Mouse (Mus musculus): ENCODE measurements around the gene Itgb2. TPM values are rescaled to one million over a fixed set of nuclear protein-coding genes. Genes with fewer than 3 reads are reported as not detected.
A peak's percentile ranks its signal among the peaks of the same experiment; 100 is the strongest.

The Itgb2 gene
- polyA plus RNA-seq, 2 experiments: 8.7 to 11.1 TPM

DNA sequence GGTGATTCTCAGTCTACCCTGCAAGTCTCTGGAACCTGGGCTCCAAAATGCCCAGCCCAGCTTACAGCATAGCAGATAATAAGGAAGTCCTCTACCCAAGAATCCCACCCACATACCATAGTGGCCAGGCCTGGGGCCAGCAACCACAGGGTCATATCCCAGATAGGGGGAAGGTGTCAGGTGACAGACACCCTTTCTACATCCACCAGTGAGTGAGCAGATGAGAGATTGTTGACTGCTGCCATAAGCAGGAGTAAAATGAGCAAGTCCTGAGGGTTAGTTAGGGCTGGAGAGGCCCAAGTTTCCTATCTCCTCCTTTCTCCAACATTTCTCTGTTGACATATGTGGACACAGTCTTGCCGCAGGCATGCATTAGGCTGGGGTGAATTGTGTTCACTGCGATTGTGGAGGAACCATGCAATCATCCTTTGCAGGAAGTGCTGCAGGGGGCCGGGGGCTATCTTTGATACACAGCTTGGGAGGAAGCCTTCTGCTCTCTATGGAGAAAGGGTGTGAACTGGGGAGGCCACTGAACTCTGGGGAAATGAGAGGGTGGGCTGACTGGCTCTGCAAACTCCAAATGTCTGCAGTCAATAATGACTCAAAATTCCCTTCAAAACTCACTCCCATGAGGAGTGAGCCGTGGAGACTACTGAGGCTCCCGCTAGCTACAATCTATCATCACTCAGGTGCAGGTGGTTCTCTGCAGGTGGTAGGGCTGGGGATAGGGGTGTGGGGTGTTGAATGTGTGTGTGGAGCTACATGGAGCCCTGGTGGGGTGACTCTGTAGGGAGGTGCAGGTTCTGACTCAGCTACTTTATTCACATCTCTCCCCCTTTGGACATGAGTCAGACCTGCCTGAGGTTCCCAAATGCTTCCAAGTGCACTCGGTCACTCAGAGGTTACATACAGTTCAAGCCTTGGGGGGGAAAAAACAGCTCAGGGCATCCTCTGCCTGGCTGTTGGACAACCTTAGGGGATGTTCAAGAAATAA, 1.3 kb downstream of the Itgb2 start:
- peak overlapping the region; percentile 33; the same call in 1 of the 2 replicates for H3K4me2 ChIP-seq (ENCODE audit: low read depth)
- peak overlapping the region; percentile 22 to 47; a peak in 3 of 4 replicates for H3K4me3 ChIP-seq (ENCODE audit: insufficient read depth in 1 of 2, low read depth in 2 of 2, low read length in 2 of 2)
- H3K9me3 ChIP-seq (ENCODE audit: control insufficient read depth, low read length): no peaks in the 10 kb centered on the region
- H3K27ac ChIP-seq: no peak overlapping the region
- no peak overlapping the region for H3K9ac ChIP-seq (replicated peaks)
- TF ChIP-seq CTCF (IDR thresholded peaks at IDR 0.05; ENCODE audit: low read depth) (no peak), EP300 (IDR thresholded peaks at IDR 0.05; ENCODE audit: low read depth) (no peak)
- H3K36me3 ChIP-seq (replicated peaks; ENCODE audit: control insufficient read depth, insufficient read depth, low read depth): no peaks in the 10 kb centered on the region
- DNase-seq (ENCODE audit: low read depth in 3 of 3, low spot score in 3 of 3) (no peak), ATAC-seq (ENCODE audit: insufficient read depth) (peak; percentile 59)
- H3K4me1 ChIP-seq (replicated peaks; ENCODE audit: control insufficient read depth in 2 of 2, insufficient read depth in 2 of 2, low read length in 1 of 2): peaks cover 10 to 35% of the 10 kb centered on the region in 2 experiments
- no peaks in the 10 kb centered on the region for H3K27me3 ChIP-seq (ENCODE audit: control insufficient read depth, insufficient read depth, low read length)
- WGBS (ENCODE audit: insufficient replicate concordance): 28% methylated on average over 6 of the region's 6 CpGs

- Histone ChIP-seq H3K9me3 (ENCODE audit: control insufficient read depth, low read length) (no peaks in the 10 kb centered on the region), H3K4me2 (ENCODE audit: low read depth) (no peak overlapping the region), H3K4me3 (ENCODE audit: insufficient read depth in 1 of 2, low read depth in 2 of 2, low read length in 2 of 2) (no peak overlapping the region), H3K9ac (replicated peaks) (no peak overlapping the region), H3K27ac (no peak overlapping the region), H3K36me3 (replicated peaks; ENCODE audit: control insufficient read depth, insufficient read depth, low read depth) (no peaks in the 10 kb centered on the region), H3K27me3 (ENCODE audit: control insufficient read depth, insufficient read depth, low read length) (no peaks in the 10 kb centered on the region), H3K4me1 (replicated peaks; ENCODE audit: control insufficient read depth in 2 of 2, insufficient read depth in 2 of 2, low read length in 1 of 2) (peaks cover 10 to 35% of the 10 kb centered on the region in 2 experiments)
- TF ChIP-seq CTCF (IDR thresholded peaks at IDR 0.05; ENCODE audit: low read depth): no peak
- no peak for TF ChIP-seq EP300 (IDR thresholded peaks at IDR 0.05; ENCODE audit: low read depth)
- ATAC-seq (ENCODE audit: insufficient read depth) (no peak), DNase-seq (ENCODE audit: low read depth in 3 of 3, low spot score in 3 of 3) (no peak)
- 24% methylated on average over 1 of the region's 1 CpGs for WGBS (ENCODE audit: insufficient replicate concordance)
Measured at GRCm38 (mm10) chr10:77532020-77532413, 2.0 kb downstream of the Itgb2 start.

GRCm38 (mm10) chr10:77536727-77537126, 6.7 kb downstream of the Itgb2 start:
- DNase-seq (ENCODE audit: low read depth in 3 of 3, low spot score in 3 of 3) (no peak), ATAC-seq (ENCODE audit: insufficient read depth) (no peak)
- peaks cover 3 to 9% of the 10 kb centered on the region in 2 experiments; a peak in 3 of 4 replicates for H3K4me1 ChIP-seq (replicated peaks; ENCODE audit: control insufficient read depth in 2 of 2, insufficient read depth in 2 of 2, low read length in 1 of 2)
- no peak overlapping the region for H3K9ac ChIP-seq (replicated peaks)
- H3K4me3 ChIP-seq (ENCODE audit: insufficient read depth in 1 of 2, low read depth in 2 of 2, low read length in 2 of 2): no peak overlapping the region
- TF ChIP-seq CTCF (IDR thresholded peaks at IDR 0.05; ENCODE audit: low read depth) (no peak), EP300 (IDR thresholded peaks at IDR 0.05; ENCODE audit: low read depth) (no peak)
- no peaks in the 10 kb centered on the region for H3K27me3 ChIP-seq (ENCODE audit: control insufficient read depth, insufficient read depth, low read length)
- H3K27ac ChIP-seq: no peak overlapping the region
- 25% methylated on average over 8 of the region's 8 CpGs for WGBS (ENCODE audit: insufficient replicate concordance)
- H3K36me3 ChIP-seq (replicated peaks; ENCODE audit: control insufficient read depth, insufficient read depth, low read depth): no peaks in the 10 kb centered on the region
- H3K4me2 ChIP-seq (ENCODE audit: low read depth): no peak overlapping the region
- H3K9me3 ChIP-seq (ENCODE audit: control insufficient read depth, low read length): no peaks in the 10 kb centered on the region

DNA sequence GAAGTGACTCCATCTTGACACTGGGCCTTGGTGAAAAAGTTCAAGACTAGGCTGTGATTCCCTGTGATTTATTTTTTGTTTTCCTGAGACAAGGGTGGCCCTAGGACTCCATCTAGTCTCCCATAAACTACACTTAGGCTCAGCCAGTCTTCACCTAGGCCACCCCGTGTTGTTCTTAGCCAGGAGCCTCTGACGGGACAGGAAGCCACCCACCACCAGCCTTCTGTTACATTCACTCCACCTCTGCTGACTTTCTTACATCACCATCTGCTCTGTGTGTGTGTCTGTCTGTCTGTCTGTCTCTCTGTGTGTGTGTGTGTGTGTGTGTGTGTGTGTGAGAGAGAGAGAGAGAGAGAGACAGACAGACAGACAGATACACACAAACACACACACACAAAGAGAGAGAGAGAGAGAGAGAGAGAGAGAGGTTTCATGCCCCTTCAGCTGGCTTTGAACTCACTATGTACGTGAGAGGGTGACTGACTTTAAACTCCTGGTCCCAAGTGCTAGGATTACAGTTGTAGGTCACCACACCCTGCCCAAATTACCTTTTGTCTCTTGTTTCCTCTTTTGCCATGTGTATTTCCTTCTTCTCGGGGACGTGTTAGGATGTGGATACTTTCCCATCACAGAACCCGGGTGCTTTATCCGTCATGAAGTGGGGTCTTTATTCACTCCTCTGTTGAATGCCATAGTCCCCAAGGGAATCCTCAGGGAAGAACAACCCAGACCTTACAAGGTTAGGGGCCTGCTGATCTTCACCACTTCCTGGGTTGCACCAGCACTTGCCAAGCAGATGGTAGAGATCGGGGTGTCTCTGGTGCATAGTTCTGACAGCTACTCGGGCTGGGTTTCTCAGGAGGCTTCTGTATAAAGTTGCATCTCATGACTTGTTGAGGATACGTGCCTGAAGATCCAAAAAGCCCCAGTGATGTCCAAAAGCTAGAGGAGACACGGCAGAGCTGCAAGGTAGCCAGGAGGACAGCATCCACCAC, 7.5 kb downstream of the Itgb2 start:
- H3K4me3 ChIP-seq (ENCODE audit: insufficient read depth in 1 of 2, low read depth in 2 of 2, low read length in 2 of 2): no peak overlapping the region
- H3K9ac ChIP-seq (replicated peaks): no peak overlapping the region
- ATAC-seq (ENCODE audit: insufficient read depth) (no peak), DNase-seq (ENCODE audit: low read depth in 3 of 3, low spot score in 3 of 3) (no peak)
- H3K4me2 ChIP-seq (ENCODE audit: low read depth): no peak overlapping the region
- TF ChIP-seq EP300 (IDR thresholded peaks at IDR 0.05; ENCODE audit: low read depth): no peak
- TF ChIP-seq CTCF (IDR thresholded peaks at IDR 0.05; ENCODE audit: low read depth): no peak
- 61% methylated on average over 11 of the region's 11 CpGs for WGBS (ENCODE audit: insufficient replicate concordance)
- no peaks in the 10 kb centered on the region for H3K27me3 ChIP-seq (ENCODE audit: control insufficient read depth, insufficient read depth, low read length)
- no peak overlapping the region for H3K27ac ChIP-seq
- H3K9me3 ChIP-seq (ENCODE audit: control insufficient read depth, low read length): no peaks in the 10 kb centered on the region
- no peaks in the 10 kb centered on the region for H3K36me3 ChIP-seq (replicated peaks; ENCODE audit: control insufficient read depth, insufficient read depth, low read depth)
- H3K4me1 ChIP-seq (replicated peaks; ENCODE audit: control insufficient read depth in 2 of 2, insufficient read depth in 2 of 2, low read length in 1 of 2): 0 out of 4 replicates have a peak, but pooled peaks cover 0 to 4% of the 10 kb centered on the region in 2 experiments
